Mouse (Mus musculus) left cerebral cortex, adult 8-10 months (tissue): ENCODE results near the gene Olfr441. TPM values are rescaled to one million over a fixed set of nuclear protein-coding genes. Genes with fewer than 3 reads are reported as not detected.
"Not testable (repeated sequence)": the region's sequence is repeated elsewhere in the genome, so short reads cannot be mapped to it uniquely, and the experiment has no call there.

Source experiments
- DNase-seq, 2 experiments: peaks; one replicate each; pipeline ENCODE4 v3.0.0; 2022; ENCODE audit warnings: low spot score in 2 of 2
- total RNA-seq, 4 experiments: library from RNA; stranded (reverse); gene quantifications; 2 replicates each; pipeline ENCODE4 v1.2.4; 2022

Gene Olfr441
- total RNA-seq = under 1 TPM in 1 of 4 experiments, not detected in 3; 0.50 TPM

DNA sequence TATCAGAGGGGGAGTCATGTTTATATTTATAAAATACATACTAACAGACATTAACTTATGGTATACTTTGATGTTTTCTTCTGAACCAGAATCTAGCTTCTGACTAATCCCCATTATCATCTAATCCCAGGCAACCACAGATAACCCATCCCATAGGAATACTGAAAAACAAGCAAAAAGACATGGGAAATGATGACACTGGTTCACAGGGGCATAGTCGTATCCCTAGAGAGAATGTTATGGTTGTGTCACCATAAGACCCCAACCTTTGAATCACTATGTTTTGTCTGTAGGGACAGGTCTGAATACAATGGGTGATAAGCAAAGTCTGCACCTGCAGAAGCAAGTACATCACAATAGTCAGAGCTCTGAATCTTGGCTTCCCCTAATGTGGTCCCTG lies at the start of gene Olfr441:
Gene Olfr441 (plus strand): TSS at position 301 of the 400 bp plus-strand sequence.
- not testable (repeated sequence) for DNase-seq

GRCm38 (mm10) chr6:43078750-43079149 lies 27.4 kb upstream of the Olfr441 start:
- no peak for DNase-seq

- DNase-seq = not testable (repeated sequence)
These were observed 24.8 kb upstream of the Olfr441 start for GRCm38 (mm10) chr6:43081405-43081804.

DNA sequence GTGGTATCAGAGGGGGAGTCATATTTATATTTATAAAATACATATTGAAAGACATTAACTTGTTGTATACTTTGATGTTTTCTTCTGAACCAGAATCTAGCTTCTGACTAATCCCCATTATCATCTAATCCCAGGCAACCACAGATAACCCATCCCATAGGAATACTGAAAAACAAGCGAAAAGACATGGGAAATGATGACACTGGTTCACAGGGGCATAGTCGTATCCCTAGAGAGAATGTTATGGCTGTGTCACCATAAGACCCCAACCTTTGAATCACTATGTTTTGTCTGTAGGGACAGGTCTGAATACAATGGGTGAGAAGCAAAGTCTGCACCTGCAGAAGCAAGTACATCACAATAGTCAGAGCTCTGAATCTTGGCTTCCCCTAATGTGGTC lies 40.1 kb downstream of the Olfr441 start, which contains the start of gene Olfr237-ps1:
Gene Olfr237-ps1 (plus strand): TSS at position 301 of the 400 bp plus-strand sequence.
- DNase-seq = not testable (repeated sequence)

GRCm38 (mm10) chr6:43159502-43159901 lies 53.3 kb downstream of the Olfr441 start:
- no peak for DNase-seq

GRCm38 (mm10) chr6:43162982-43163381 lies 56.8 kb downstream of the Olfr441 start, which contains the start of gene Olfr437:
Gene Olfr437 (plus strand): TSS chr6:43163282.
- DNase-seq = no peak

GRCm38 (mm10) chr6:43167246-43167645 lies 61.1 kb downstream of the Olfr441 start:
- DNase-seq = no peak

Other genes with a start within 250 kb of the Olfr441 start
- gene Olfr448, start 215.9 kb upstream of the Olfr441 start, total RNA-seq = not detected
- not detected for gene Olfr447, start 197.5 kb upstream of the Olfr441 start, total RNA-seq
- gene Olfr446, start 185.0 kb upstream of the Olfr441 start, total RNA-seq = not detected
- not detected for gene Olfr444, start 157.3 kb upstream of the Olfr441 start, total RNA-seq
- not detected for gene Olfr237-ps1, start 40.2 kb downstream of the Olfr441 start, total RNA-seq
- gene Olfr437, start 56.9 kb downstream of the Olfr441 start, total RNA-seq = not detected
- not detected for gene Olfr13, start 65.8 kb downstream of the Olfr441 start, total RNA-seq
- gene Olfr435, start 90.8 kb downstream of the Olfr441 start, total RNA-seq = not detected
- not detected for gene Olfr434, start 106.7 kb downstream of the Olfr441 start, total RNA-seq
- gene Olfr47, start 125.2 kb downstream of the Olfr441 start, total RNA-seq = not detected
- 1 to 10 TPM; 2.6 to 3.2 (median 2.8) TPM for gene Arhgef5, start 159.2 kb downstream of the Olfr441 start, total RNA-seq
- gene Nobox, start 203.2 kb downstream of the Olfr441 start, total RNA-seq = not detected